Mouse (Mus musculus): Measurements from ENCODE around the gene Gm45234. TPM values are rescaled to one million over a fixed set of nuclear protein-coding genes. Genes with fewer than 3 reads are reported as not detected.
"Not testable (repeated sequence)": the region's sequence is repeated elsewhere in the genome, so short reads cannot be mapped to it uniquely, and the experiment has no call there.

Gm45234 gene
- not detected in 2 replicates for polyA plus RNA-seq (2015; fragmentation: Nextera tagmentation; extraction: Ambion mirVana)

GRCm38 (mm10) chr6:124755831-124756595 is at the start of gene Gm45234, which contains the start of gene Atn1:
TSS of gene Gm45234 (minus strand) at chr6:124756021.
TSS of gene Atn1 (minus strand) at chr6:124756524.
- Histone ChIP-seq H3K4me2 (replicated peaks; ENCODE audit: low read depth) (peak within 1 kb of the TSS; percentile 72), H3K4me3 (ENCODE audit: low read depth, low read length) (peak within 1 kb of the TSS; percentile 76), H3K36me3 (ENCODE audit: control insufficient read depth, insufficient read depth, low read length) (no peaks in the 10 kb centered on the region), H3K9me3 (ENCODE audit: control insufficient read depth, low read length) (no peaks in the 10 kb centered on the region), H3K27me3 (ENCODE audit: control insufficient read depth, insufficient read depth, low read length) (no peaks in the 10 kb centered on the region), H3K4me1 (replicated peaks; ENCODE audit: control insufficient read depth, insufficient read depth) (peaks cover 10% of the 10 kb centered on the region), H3K27ac (replicated peaks) (peak within 1 kb of the TSS; percentile 97), H3K9ac (ENCODE audit: low read length) (peak within 1 kb of the TSS; percentile 94)
- peak; percentile 84 for DNase-seq (ENCODE audit: low spot score)
- ATAC-seq (ENCODE audit: low FRiP score, low TSS enrichment), result peak; percentile 56
- TF ChIP-seq EP300 (optimal IDR thresholded peaks at IDR 0.05), result no peak
- TF ChIP-seq CTCF (IDR thresholded peaks at IDR 0.05; ENCODE audit: low read depth), result no peak
- 2% methylated on average over 38 of the region's 100 CpGs for WGBS

- no peak overlapping the region for H3K4me3 ChIP-seq (ENCODE audit: low read depth, low read length)
- H3K27me3 ChIP-seq (ENCODE audit: control insufficient read depth, insufficient read depth, low read length), result no peaks in the 10 kb centered on the region
- no peak overlapping the region for H3K9ac ChIP-seq (ENCODE audit: low read length)
- H3K27ac ChIP-seq (replicated peaks), result peak overlapping the region; percentile 98
- DNase-seq (ENCODE audit: low spot score) (no peak), ATAC-seq (ENCODE audit: low FRiP score, low TSS enrichment) (no peak)
- WGBS, result 65% methylated on average over 3 of the region's 3 CpGs
- H3K9me3 ChIP-seq (ENCODE audit: control insufficient read depth, low read length), result no peaks in the 10 kb centered on the region
- H3K4me2 ChIP-seq (replicated peaks; ENCODE audit: low read depth), result no peak overlapping the region
- 0 out of 2 replicates have a peak, but pooled peaks cover 2% of the 10 kb centered on the region for H3K4me1 ChIP-seq (replicated peaks; ENCODE audit: control insufficient read depth, insufficient read depth)
- no peaks in the 10 kb centered on the region for H3K36me3 ChIP-seq (ENCODE audit: control insufficient read depth, insufficient read depth, low read length)
- no peak for TF ChIP-seq CTCF (IDR thresholded peaks at IDR 0.05; ENCODE audit: low read depth)
- TF ChIP-seq EP300 (optimal IDR thresholded peaks at IDR 0.05), result no peak
Measured at GRCm38 (mm10) chr6:124804341-124804740, 48.5 kb upstream of the Gm45234 start.

GRCm38 (mm10) chr6:124803691-124804090 is 47.9 kb upstream of the Gm45234 start:
- 99% methylated on average over 4 of the region's 4 CpGs for whole genome bisulfite sequencing
- ATAC-seq (ENCODE audit: low FRiP score, low TSS enrichment); H3K36me3 ChIP-seq (ENCODE audit: control insufficient read depth, insufficient read depth, low read length); H3K9me3 ChIP-seq (ENCODE audit: control insufficient read depth, low read length); DNase-seq (ENCODE audit: low spot score); H3K27ac ChIP-seq (replicated peaks); H3K9ac ChIP-seq (ENCODE audit: low read length); H3K4me2 ChIP-seq (replicated peaks; ENCODE audit: low read depth); H3K4me3 ChIP-seq (ENCODE audit: low read depth, low read length); H3K27me3 ChIP-seq (ENCODE audit: control insufficient read depth, insufficient read depth, low read length); H3K4me1 ChIP-seq (replicated peaks; ENCODE audit: control insufficient read depth, insufficient read depth): not testable (repeated sequence)

GRCm38 (mm10) chr6:124803061-124803460 is 47.2 kb upstream of the Gm45234 start:
- 0 out of 2 replicates have a peak, but pooled peaks cover 1% of the 10 kb centered on the region for H3K4me1 ChIP-seq (replicated peaks; ENCODE audit: control insufficient read depth, insufficient read depth)
- H3K9ac ChIP-seq (ENCODE audit: low read length), result no peak overlapping the region
- H3K4me3 ChIP-seq (ENCODE audit: low read depth, low read length), result no peak overlapping the region
- TF ChIP-seq EP300 (optimal IDR thresholded peaks at IDR 0.05), result no peak
- no peak for TF ChIP-seq CTCF (IDR thresholded peaks at IDR 0.05; ENCODE audit: low read depth)
- ATAC-seq (ENCODE audit: low FRiP score, low TSS enrichment) (no peak), DNase-seq (ENCODE audit: low spot score) (no peak)
- no peaks in the 10 kb centered on the region for H3K36me3 ChIP-seq (ENCODE audit: control insufficient read depth, insufficient read depth, low read length)
- no peak overlapping the region for H3K4me2 ChIP-seq (replicated peaks; ENCODE audit: low read depth)
- H3K27ac ChIP-seq (replicated peaks), result no peak overlapping the region
- no peaks in the 10 kb centered on the region for H3K27me3 ChIP-seq (ENCODE audit: control insufficient read depth, insufficient read depth, low read length)
- H3K9me3 ChIP-seq (ENCODE audit: control insufficient read depth, low read length), result no peaks in the 10 kb centered on the region
- WGBS, result 91% methylated on average over 3 of the region's 3 CpGs

GRCm38 (mm10) chr6:124802400-124802799 is 46.6 kb upstream of the Gm45234 start:
- H3K9me3 ChIP-seq (ENCODE audit: control insufficient read depth, low read length); H3K36me3 ChIP-seq (ENCODE audit: control insufficient read depth, insufficient read depth, low read length); H3K4me3 ChIP-seq (ENCODE audit: low read depth, low read length); H3K4me1 ChIP-seq (replicated peaks; ENCODE audit: control insufficient read depth, insufficient read depth); H3K9ac ChIP-seq (ENCODE audit: low read length); H3K27me3 ChIP-seq (ENCODE audit: control insufficient read depth, insufficient read depth, low read length); ATAC-seq (ENCODE audit: low FRiP score, low TSS enrichment): not testable (repeated sequence)
- WGBS, result 21% methylated on average over 4 of the region's 9 CpGs
- Histone ChIP-seq H3K27ac (replicated peaks) (0 out of 2 replicates have a peak overlapping the region, but pooled peaks have one; percentile 58), H3K4me2 (replicated peaks; ENCODE audit: low read depth) (peak overlapping the region; percentile 6; the same call in 1 of the 2 replicates)
- DNase-seq (ENCODE audit: low spot score), result peak; percentile 49

- Histone ChIP-seq H3K9ac (ENCODE audit: low read length) (no peak overlapping the region), H3K36me3 (ENCODE audit: control insufficient read depth, insufficient read depth, low read length) (no peaks in the 10 kb centered on the region), H3K27me3 (ENCODE audit: control insufficient read depth, insufficient read depth, low read length) (no peaks in the 10 kb centered on the region), H3K27ac (replicated peaks) (peak overlapping the region; percentile 79), H3K9me3 (ENCODE audit: control insufficient read depth, low read length) (no peaks in the 10 kb centered on the region), H3K4me1 (replicated peaks; ENCODE audit: control insufficient read depth, insufficient read depth) (no peaks in the 10 kb centered on the region), H3K4me3 (ENCODE audit: low read depth, low read length) (no peak overlapping the region), H3K4me2 (replicated peaks; ENCODE audit: low read depth) (no peak overlapping the region)
- DNase-seq (ENCODE audit: low spot score) (no peak), ATAC-seq (ENCODE audit: low FRiP score, low TSS enrichment) (peak; percentile 95)
- 49% methylated on average over 2 of the region's 2 CpGs for WGBS
- TF ChIP-seq CTCF (IDR thresholded peaks at IDR 0.05; ENCODE audit: low read depth), result no peak
- TF ChIP-seq EP300 (optimal IDR thresholded peaks at IDR 0.05), result peak; percentile 72
Measured at GRCm38 (mm10) chr6:124796200-124796599, 40.4 kb upstream of the Gm45234 start.
